Mouse (Mus musculus) myocyte (in vitro differentiated cells): ENCODE measurements around the gene Gm20388.

Experiments used
- CEBPB ChIP-seq: IDR thresholded peaks from 2 replicates; pipeline ENCODE4 v1.6.1; 2011; ENCODE audit warnings: mild to moderate bottlenecking, moderate library complexity; ENCODE audit not compliant: poor library complexity, insufficient read depth, severe bottlenecking
- E2F4 ChIP-seq: IDR thresholded peaks from one replicate; pipeline ENCODE4 v1.6.1; 2011; ENCODE audit warnings: mild to moderate bottlenecking, control low read depth, moderate library complexity; ENCODE audit not compliant: insufficient read depth
- MAX ChIP-seq: IDR thresholded peaks from one replicate; pipeline ENCODE4 v1.6.1; 2011; ENCODE audit warnings: low read depth, mild to moderate bottlenecking, control low read depth
- MYOD1 ChIP-seq, 3 experiments: IDR thresholded peaks; one replicate each; pipeline ENCODE4 v1.6.1; 2011; ENCODE audit warnings: control low read depth in 2 of 3, low read depth in 2 of 3, mild to moderate bottlenecking in 2 of 3, moderate library complexity in 1 of 3; ENCODE audit not compliant: insufficient read length in 2 of 3, control insufficient read depth in 1 of 3
- MYOG ChIP-seq, 3 experiments: IDR thresholded peaks; one replicate each; pipeline ENCODE4 v1.6.1; 2011; ENCODE audit warnings: control low read depth in 2 of 3, low read depth in 2 of 3, mild to moderate bottlenecking in 2 of 3; ENCODE audit not compliant: insufficient read length in 2 of 3, control insufficient read depth in 1 of 3, insufficient read depth in 1 of 3
- POLR2A ChIP-seq: IDR thresholded peaks from one replicate; pipeline ENCODE4 v1.6.1; 2011; ENCODE audit warnings: low read depth, mild to moderate bottlenecking, control low read depth, moderate library complexity; ENCODE audit not compliant: insufficient read length
- POLR2AphosphoS2 ChIP-seq: IDR thresholded peaks from one replicate; pipeline ENCODE4 v1.6.1; 2011; ENCODE audit warnings: low read depth, control low read depth; ENCODE audit not compliant: insufficient read length
- REST ChIP-seq: IDR thresholded peaks from one replicate; pipeline ENCODE4 v1.6.1; 2011; ENCODE audit warnings: mild to moderate bottlenecking, control low read depth, moderate library complexity; ENCODE audit not compliant: insufficient read depth, insufficient read length
- SRF ChIP-seq: IDR thresholded peaks from one replicate; pipeline ENCODE4 v1.6.1; 2011; ENCODE audit warnings: low read depth; ENCODE audit not compliant: control insufficient read depth, insufficient read length
- TCF12 ChIP-seq: IDR thresholded peaks from one replicate; pipeline ENCODE4 v1.6.1; 2011; ENCODE audit warnings: mild to moderate bottlenecking, control low read depth; ENCODE audit not compliant: poor library complexity, insufficient read depth, severe bottlenecking
- USF1 ChIP-seq: IDR thresholded peaks from one replicate; pipeline ENCODE4 v1.6.1; 2011; ENCODE audit warnings: low read depth, mild to moderate bottlenecking, control low read depth, moderate library complexity

DNA sequence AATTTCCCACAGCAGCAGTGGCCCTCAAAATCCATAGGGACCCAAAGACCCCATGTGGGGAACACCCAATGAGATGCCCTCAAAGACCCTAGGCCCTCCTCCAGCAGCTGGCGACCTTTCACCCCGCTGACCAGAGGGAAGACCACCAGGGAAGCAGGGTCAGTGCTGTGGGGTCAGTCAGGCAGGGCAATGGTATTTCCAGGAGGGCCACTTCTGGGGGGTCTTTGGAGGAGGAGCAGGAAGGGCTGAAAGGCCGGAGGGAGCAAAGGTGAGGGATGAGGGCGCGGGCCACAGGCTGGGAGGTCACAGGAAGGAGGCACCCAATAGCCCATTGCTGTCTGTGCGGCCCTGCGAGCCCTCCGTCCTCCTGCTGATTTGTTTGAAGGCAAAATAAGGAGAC is 1539.6 kb downstream of the Gm20388 start:
- TF ChIP-seq REST (no peak), MYOG (IDR thresholded peaks at IDR 0.05; ENCODE audit: control insufficient read depth in 1 of 3, insufficient read depth in 1 of 3, insufficient read length in 2 of 3, low read depth in 2 of 3) (no peak), USF1 (no peak), POLR2A (no peak), CEBPB (no peak), MAX (no peak), E2F4 (no peak), MYOD1 (IDR thresholded peaks at IDR 0.05; ENCODE audit: control insufficient read depth in 1 of 3, insufficient read length in 2 of 3, low read depth in 2 of 3) (no peak), POLR2AphosphoS2 (no peak), TCF12 (no peak), SRF (no peak)
